Mouse (Mus musculus) cerebral cortex, adult 2 months (tissue): Measurements from ENCODE around the gene Gga1.

Experiments
- WGBS: fragments of 180-500 bp; shearing (Covaris S2); methylation state at CpG from one replicate; pipeline ENCODE4 v1.1.7; 2018; 5-methylcytosine and 5-hydroxymethylcytosine counted together

Gene Gga1

GRCm38 (mm10) chr15:78875537-78875936 lies 1.5 kb upstream of the Gga1 start:
- WGBS, result 84% methylated on average over 5 of the region's 5 CpGs

- 3% methylated on average over 17 of the region's 17 CpGs for WGBS
These were observed 713 bp upstream of the Gga1 start for GRCm38 (mm10) chr15:78876258-78876696.

GRCm38 (mm10) chr15:78877810-78878390 lies 910 bp downstream of the Gga1 start:
- under 1% methylated on average over 17 of the region's 17 CpGs for WGBS

DNA sequence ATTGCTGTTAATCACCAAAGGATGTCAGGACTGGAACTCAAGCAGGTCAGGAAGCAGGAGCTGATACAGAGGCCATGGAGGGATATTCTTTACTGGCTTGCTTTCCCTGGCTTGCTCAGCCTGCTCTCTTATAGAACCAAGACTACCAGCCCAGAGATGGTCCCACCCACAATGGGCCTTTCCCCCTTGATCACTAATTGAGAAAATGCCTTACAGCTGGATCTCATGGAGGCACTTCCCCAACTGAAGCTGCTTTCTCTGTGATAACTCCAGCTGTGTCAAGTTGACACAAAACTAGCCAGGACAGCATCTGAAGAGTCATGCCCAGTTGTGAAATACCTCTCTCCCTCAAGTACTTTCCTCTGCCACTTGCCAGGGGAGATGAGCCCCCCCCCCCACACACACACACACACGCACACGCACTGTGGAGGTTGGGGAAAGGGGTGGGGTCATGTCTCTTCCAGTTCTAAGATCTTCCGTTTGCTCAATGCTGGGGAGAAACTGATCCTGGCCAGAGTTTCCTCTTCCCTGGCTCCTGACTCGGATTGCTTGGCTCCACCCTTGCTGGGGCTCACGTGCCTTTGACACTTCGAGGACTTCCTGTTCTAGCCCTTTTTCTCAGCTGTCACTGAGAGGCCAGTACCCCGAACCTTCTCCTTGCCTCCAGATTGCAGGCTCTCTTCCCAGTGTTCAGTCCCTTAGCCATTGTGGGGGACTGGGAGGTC lies 2.0 kb downstream of the Gga1 start:
- 48% methylated on average over 7 of the region's 7 CpGs for whole genome bisulfite sequencing

- WGBS, result 91% methylated on average over 8 of the region's 8 CpGs
These were observed 3.4 kb downstream of the Gga1 start for GRCm38 (mm10) chr15:78880432-78880831.

GRCm38 (mm10) chr15:78881828-78882227 lies 4.8 kb downstream of the Gga1 start:
- 82% methylated on average over 3 of the region's 3 CpGs for WGBS

DNA sequence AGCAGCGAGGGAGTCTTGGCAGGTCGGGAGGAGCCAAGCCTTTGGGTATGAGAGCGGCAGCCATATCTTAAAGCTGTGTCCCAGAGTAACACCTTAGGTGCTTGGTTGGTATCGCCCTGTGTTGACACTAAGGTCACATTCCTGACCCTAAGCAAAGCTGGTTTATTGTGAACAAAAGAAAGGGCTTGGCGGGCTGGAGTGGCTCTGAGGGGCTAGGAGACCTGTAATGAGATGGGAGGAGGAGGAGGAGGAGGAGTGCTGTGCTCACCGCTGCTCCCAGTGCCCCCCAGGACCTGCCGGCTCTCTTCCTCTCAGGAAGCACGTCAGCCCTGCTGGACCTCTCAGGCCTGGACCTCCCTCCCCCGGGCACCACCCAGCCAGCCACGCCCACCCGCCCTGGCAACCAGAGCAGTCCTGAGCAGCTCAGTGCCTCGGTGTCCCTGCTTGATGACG lies 12.4 kb downstream of the Gga1 start:
- WGBS, result 54% methylated on average over 13 of the region's 13 CpGs

GRCm38 (mm10) chr15:78892440-78892839 lies 15.4 kb downstream of the Gga1 start:
- WGBS, result 74% methylated on average over 7 of the region's 7 CpGs

DNA sequence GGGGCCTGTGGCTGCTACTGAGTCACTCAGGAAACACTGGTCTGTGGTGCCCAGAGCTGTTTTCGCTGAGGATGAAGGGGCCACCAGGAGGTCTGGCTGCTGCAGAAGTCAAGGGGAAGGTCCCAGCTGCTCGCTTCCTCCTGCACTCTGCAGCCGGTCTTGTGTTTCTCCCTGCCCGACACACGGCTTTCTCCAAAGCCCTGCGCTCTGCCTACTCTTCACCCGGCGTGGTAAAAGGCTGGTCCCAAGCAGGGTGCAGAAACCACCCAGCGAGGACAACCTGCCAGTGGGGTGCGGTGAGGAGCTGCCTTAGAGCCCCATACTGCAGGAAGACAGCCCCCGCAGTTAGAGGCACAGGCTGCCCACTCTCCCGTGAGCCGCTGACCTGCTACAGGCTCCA lies 17.7 kb downstream of the Gga1 start:
- 70% methylated on average over 13 of the region's 13 CpGs for WGBS

GRCm38 (mm10) chr15:78895741-78896140 lies 18.8 kb downstream of the Gga1 start:
- WGBS, result 81% methylated on average over 2 of the region's 2 CpGs

DNA sequence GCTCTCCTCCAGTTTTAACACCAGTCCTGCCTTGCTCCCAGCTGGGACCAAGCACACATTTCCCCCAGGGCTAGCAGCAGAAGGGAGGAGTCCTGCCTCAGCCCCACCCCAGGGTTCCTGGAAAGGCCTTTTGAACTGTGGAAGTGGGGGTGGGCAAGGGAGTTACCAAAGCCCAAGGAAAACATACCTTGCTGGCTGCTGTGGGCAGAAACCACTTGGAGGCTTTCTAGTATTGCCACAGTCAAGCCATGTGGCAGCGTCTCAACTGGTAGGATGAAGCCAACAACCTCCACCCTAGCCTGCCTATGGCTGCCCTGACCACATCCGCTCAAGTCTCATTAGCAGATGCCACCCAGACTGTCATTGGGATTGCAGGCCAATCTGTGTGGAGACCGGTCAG lies 19.2 kb downstream of the Gga1 start:
- WGBS, result 86% methylated on average over 3 of the region's 3 CpGs

DNA sequence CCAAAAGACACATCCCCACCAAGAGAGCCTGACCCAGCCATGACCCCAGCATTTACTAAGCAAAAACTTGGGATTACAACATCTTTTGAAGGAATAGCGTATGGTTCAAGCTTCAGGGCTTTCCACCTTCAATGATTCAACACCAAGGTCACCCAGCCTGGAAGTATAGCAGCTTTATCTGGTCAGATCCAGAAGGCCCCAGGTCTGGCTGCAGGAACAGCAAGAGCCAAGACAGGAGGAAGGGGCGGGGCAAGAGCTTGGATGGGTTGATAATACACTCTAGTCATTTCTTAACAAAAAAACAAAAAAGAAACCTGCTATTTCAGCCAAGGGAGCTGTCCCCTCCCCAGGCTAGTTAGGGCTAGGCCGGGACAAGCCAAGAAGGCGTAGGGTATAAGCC lies 20.5 kb downstream of the Gga1 start:
- WGBS, result 97% methylated on average over 4 of the region's 4 CpGs

DNA sequence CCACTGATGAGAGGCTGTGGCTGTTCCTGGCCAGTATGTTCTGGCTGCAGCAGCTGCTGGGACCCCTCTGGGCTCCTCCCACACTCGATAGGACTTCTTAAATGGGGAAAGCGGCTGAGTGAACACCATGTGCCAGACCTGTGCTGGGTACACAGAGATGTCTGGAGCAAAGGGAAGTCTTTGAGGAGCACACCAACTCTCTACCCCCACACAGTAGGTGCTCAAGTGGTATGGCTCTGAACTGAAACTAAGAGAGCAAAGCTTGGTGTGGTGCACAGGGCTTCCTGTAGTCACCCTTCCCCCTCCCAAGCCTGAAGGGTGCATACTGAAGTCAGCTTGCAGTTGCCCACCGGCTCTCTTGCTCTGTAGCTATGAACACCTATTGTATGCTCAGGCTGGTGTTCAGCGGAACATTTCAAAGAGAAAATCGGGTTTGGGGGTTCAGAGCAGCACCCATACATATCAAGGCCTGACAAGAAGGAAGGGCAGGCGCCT lies 21.6 kb downstream of the Gga1 start:
- WGBS, result 73% methylated on average over 6 of the region's 6 CpGs

GRCm38 (mm10) chr15:78899409-78899739 lies 22.4 kb downstream of the Gga1 start, which contains the start of gene Gm49510:
TSS of gene Gm49510 (plus strand) at chr15:78899667.
- WGBS, result 8% methylated on average over 20 of the region's 20 CpGs

DNA sequence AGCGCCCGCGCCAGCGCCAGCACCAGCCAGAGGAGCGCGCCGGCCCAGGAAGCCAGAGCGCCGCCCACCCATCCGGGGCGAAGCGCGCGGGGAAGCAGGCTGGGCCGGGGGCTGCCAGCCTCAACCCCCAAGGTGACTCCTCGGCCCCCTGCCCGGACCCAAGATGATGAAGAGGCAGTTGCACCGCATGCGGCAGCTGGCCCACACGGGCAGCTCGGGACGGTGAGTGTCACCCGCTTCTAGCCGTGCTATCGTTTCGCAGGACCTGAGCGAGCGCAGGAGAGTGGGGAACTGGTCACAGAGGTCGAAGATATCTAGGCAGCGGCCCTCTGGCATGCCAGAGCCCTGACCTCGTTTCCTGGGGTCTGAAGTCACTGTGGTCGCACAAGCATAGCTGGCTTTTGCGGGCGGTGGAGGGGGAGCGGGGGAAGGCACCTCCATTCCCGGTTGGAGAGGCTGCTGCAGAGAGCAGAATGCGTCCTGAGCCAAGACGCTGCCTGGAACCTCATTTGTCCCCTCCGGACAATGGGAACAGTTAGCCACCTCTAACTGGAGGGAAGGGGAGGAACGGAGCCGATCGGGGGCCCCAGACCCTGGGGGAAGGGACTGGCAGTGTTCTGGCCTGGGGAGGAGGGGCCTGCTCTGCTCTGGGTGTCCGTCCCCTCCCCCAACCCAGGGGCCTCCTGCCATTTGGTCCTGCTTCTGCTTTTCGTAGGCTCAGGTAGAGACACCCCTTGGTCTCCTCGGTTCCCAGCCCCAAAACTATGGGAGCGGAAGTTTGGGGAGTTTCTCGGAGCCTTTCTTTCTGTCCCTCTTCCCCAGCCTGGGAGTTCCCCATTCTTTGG lies 23.0 kb downstream of the Gga1 start, which contains the start of gene Sh3bp1:
Sh3bp1 (plus strand) TSS at position 29 of the 845 bp plus-strand sequence.
- 4% methylated on average over 47 of the region's 47 CpGs for WGBS

DNA sequence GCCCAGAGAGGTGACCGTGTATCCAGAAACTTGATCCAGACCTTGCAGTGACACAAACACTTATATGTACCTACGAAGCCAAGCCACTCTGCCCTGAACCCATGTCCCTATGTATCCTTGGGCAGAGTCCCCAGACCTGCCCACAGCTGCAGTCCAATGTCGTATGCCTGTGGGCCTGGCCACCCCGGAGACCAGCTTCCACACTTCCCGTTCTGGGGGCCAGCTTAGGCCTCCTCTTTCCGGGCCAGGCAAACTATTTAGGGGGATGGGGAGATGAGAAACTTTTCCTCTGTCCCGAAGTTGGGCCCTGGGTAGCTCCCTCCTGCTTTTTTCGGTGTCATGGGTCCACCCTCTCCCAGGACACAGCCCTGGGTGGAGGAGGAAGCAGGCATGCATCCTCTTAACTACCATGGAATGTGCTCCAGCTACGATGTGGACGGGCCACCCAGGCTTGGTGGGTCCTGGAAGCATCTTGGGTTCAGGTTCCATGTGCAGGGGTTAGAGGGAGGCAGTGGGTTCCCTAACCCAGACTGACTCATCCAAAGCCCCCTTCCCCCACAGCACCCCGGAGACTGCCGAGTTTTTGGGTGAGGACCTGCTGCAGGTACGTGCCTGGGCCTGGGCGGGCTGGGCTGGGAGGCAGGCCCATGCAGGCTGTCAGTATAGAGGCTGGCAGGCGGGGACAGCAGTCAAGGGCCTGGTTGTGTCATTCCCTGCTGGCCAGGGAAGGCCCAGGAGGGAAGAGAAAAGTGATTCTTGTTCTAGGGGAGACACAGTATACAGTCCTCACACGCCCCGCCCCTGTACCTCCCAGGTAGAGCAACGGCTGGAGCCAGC lies 23.8 kb downstream of the Gga1 start:
- 50% methylated on average over 18 of the region's 18 CpGs for WGBS

DNA sequence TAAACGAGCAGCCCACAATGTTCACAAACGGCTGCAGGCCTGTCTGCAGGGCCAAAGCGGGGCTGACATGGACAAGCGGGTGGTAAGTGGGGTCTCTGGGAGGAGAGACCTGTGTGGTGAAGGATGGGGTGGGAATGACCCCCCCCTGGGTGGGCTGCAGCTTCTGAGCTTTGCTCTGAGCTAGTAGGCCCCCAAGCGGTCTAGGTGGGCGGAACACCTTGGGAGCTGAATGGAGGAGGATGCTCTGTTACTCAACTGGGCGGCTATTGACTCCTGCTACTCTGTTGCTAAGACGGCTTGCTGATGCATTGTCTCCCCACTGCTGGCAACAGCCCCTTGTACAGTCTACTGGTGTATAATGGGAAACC lies 24.4 kb downstream of the Gga1 start:
- WGBS, result 67% methylated on average over 8 of the region's 8 CpGs

DNA sequence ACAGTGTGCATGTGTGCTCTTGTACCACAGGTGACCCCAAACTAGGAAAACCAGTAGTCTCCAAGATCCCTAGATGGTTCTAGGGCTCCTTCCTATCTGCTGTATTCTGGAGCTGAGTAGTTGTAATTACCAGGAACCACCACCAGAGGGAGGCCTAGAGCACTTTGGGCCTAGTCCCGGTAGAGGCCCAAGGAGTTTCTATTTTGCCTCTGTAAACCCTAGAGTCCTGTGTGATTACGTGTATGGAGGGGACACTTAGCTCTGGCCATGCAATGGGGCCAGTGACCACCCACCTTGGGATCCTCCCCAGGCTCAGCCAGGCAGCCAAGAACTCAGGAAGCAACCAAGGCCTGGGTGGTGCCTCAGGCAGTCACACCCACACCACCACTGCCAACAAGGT lies 26.3 kb downstream of the Gga1 start:
- WGBS, result 3% methylated on average over 2 of the region's 2 CpGs

- 89% methylated on average over 7 of the region's 7 CpGs for WGBS
These were observed 31.4 kb downstream of the Gga1 start for GRCm38 (mm10) chr15:78908399-78908798.

DNA sequence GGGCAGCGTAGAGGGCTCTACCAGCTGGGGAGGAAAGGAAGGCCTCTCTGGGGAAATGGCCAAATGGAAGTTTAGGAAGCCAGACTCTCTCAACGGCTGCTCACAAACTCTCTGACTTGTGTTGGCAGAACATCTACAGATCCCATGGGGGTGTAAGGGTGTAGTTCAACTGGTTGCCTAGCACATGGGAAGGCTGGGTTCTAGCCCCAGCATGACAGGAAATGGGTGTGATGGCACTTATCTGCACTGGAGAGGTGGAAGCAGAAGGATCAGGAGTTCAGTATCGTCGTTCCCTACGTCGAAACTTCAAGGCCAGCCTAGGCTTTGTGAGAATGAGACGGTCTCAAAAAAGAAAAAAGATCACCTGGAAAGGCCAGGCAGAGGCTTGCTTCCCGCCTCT lies 32.0 kb downstream of the Gga1 start:
- 88% methylated on average over 8 of the region's 8 CpGs for WGBS

- WGBS, result 35% methylated on average over 9 of the region's 9 CpGs
These were observed 35.0 kb downstream of the Gga1 start for GRCm38 (mm10) chr15:78912040-78912439.
